Mouse (Mus musculus): ENCODE results near the gene Nos1ap.

The Nos1ap gene

DNA sequence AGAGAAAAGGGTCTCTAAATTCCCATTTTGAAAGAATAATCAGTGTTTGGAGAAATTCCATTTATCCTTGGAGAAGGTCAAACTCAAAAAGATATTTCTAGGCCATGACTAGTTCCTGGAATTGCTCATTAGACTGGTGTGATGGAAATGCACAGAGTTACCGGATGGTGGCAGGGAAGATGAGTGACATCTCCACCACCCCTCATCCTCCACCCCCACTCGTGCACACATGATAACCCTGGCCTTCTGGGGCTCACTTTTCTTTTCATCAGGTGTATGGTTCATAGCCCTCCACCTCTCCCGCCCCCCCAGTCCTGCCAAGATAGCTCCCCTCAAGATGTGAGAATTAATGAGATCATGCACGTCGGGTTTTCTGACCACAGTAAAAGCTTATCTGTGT is 296.4 kb downstream of the Nos1ap start:
- DNase-seq (ENCODE audit: low spot score in 2 of 2), result no peak

DNA sequence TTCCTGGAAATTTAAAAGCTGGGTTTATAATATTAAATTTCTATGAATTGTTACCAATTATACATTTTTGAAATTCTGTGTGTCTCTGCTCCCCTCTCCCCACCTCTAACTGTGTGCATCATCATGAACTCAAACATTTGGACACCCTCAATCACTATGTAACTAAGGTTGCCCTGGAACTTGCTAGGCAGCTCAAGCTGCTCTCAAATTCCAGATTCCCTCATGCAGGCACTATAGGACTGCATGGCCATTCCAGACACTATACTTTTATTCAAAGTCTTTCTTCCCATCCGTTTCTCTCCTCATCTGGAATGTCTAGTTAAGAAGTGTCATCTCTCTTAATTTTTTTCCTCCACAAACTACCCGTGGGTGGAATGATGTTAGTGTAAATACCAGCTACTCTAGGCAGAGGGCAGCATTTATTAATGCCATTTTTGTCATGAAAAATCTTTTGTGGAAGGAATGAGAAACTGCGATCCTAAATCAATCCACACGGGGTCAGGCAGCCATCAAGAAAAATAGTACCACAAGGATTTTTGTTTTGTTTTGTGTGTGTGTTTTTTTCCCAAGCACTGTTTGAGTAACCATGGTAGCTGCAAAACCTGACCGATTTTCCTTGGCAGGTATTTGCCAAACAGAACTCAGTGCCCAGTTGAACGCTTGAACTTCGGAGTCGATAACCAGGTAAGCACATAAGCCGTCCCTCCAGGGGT is 297.3 kb downstream of the Nos1ap start:
- peak; percentile 20 to 55 for DNase-seq (ENCODE audit: low spot score in 2 of 2)

DNA sequence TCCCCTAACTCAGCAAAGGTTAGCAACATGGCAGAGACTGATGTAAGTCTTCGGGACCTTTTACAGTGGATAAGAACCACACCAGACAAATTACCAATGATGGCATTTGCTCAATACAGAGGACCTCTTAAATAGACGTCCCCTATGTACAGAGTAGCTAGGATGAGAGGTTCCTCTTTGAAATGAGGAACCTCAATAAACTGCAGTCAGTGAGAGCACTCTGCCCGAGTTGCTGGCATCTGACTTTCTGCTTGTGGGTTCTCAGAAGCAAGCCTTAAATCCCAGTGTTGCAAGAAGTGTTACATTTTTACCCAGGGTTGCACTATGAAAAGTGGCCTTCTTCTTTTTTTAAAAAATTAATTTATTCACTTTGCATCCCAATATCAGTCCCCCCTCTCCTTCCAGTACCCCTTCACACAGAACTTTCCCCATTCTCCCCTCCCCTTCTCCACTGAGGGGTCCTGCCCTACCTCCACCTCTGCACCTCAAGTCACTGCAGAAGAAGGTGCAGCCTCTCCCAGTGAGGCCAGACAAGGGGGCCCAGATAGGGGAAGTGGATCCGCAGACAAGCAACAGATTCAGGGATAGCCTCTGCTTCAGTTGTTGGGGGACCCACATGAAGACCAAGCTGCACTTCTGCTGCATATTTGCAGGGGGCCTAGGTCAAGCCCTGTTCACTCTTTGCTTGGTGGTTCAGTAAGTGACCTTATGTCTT is 307.1 kb downstream of the Nos1ap start:
- no peak for DNase-seq (ENCODE audit: low spot score in 2 of 2)

DNA sequence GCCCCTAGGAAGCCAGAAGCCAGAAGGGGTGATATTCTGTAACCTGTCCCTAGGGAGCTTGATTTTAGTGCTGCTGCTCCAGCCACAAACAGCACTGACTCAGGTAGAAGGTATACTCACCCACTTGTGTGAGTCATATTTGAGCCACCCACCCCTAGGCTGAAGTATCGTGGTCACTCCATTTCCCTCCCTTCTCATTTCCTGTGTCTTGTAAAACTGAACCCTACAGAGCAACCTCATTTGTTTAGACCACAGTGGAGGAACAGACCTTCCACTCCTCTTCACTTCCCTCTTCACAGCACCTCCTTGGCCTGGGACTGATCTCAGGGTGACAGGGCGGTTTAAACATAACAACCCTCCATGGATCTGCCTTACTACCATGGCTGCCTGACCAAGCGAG is 312.6 kb downstream of the Nos1ap start, which contains the start of gene Sh2d1b1:
Gene Sh2d1b1 (plus strand): TSS at position 305 of the 400 bp plus-strand sequence.
- no peak for DNase-seq (ENCODE audit: low spot score in 2 of 2)

DNA sequence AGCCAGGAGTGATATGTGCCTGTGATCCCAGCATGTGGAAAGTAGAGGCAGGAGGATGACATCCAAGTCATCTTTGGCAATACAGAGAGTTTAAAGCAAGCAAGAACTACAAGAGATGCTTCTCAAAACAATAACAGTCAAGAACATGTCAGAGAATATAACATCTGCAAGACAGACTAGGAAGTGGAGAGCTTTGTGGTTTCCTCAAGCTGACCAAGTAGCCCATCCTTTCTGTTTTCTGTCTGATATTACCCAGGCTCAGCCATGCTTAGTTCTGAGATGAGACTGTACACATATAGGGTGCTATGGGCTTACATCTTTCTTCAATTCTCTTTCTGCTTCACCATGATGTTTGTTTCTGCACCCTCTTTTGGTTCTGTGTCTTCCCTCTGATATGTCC is 316.4 kb downstream of the Nos1ap start:
- no peak for DNase-seq (ENCODE audit: low spot score in 2 of 2)

DNA sequence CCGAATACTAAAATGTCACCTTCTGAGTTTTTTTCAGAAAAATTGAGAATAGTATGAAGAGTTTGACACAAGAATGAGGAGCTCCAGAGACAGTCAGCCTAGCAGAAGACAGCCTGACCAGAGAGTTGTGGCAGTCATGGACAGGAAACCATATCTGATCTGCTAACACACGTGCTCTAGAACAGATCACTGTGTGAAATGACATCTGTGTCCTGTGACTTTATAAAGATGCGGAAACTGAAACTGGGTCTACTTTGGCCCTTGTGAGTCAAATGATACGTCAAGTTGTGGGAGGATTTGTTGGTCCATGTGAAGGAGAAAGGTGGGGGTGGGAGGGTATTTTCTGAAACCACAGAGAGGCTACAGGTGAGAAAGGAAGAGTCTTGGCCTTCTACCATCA is 319.0 kb downstream of the Nos1ap start:
- no peak for DNase-seq (ENCODE audit: low spot score in 2 of 2)

DNA sequence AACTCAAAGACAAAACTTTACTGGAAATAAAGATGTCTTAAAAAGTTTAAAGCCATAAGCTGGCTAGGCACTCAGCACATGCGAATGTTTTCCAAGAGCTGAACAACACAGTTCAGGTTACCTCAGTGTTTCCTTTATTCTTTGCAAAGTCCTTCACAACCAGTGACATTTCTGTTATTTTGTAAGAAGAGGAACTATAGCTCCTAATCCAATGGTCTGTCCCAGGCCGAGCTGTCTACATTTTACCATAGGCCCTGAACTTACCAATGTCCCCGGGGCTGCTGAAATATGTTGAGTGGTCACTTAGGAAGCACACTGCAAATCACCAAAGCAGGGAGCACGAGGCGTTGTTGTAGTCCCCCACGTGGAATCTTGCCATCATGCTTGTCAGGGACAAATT is 319.4 kb downstream of the Nos1ap start:
- no peak for DNase-seq (ENCODE audit: low spot score in 2 of 2)

DNA sequence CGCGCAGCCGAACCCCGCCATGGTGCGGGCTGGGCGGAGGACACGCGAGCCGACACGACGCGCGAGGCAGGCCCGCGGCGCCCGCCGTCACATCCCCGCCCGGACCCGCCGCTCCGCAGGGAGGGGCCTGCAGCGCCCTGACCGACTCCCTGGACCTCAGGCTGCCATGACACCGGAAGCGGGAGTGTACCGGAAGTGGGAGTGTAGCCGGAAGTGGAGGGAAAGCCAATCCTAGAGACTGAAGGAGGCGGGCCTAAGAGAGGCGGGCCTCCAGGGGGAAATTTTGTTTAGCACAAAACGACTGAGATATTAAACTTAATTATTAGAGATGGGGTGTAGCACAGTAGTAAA is 334.1 kb downstream of the Nos1ap start:
- DNase-seq (ENCODE audit: low spot score in 2 of 2), result peak; percentile 69 to 80

DNA sequence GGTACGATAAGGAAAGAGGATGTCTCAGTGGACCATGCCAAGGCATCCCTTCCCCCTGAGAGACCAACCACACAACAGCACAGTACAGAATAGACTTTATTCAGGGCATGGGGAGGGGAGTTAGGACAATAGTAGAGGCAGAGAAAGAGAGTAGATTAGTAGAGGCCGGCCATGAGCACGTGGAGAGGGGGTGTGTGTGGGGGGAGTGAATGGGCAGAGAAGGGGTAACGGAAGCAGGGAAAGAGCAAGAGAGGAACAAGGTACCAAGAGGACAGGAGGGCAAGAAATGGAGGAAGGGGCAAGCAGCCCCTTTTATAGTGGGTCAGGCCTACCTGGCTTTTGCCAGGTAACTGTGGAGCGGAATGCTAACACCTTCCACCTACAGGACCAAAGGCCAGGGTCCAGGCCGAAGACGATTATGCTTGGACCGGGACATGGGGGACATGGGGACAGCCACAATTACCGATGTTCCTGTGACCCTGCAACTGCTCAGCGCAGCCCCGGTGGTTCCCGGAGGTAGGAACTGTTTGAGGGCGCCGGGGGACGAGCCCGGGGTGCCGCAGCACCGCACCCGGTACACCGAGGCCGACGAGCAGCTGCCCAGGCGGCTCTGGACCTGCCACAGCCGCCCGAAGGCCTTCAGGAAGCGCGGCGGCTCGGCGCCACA is 334.6 kb downstream of the Nos1ap start:
- no peak for DNase-seq (ENCODE audit: low spot score in 2 of 2)

Measured in right cerebral cortex, postnatal 36 days (tissue).